Mouse (Mus musculus): ENCODE results near the gene Tomm22.
A peak's percentile ranks its signal among the peaks of the same experiment; 100 is the strongest.
"Not testable (repeated sequence)": the region's sequence is repeated elsewhere in the genome, so short reads cannot be mapped to it uniquely, and the experiment has no call there.

Tomm22 gene

DNA sequence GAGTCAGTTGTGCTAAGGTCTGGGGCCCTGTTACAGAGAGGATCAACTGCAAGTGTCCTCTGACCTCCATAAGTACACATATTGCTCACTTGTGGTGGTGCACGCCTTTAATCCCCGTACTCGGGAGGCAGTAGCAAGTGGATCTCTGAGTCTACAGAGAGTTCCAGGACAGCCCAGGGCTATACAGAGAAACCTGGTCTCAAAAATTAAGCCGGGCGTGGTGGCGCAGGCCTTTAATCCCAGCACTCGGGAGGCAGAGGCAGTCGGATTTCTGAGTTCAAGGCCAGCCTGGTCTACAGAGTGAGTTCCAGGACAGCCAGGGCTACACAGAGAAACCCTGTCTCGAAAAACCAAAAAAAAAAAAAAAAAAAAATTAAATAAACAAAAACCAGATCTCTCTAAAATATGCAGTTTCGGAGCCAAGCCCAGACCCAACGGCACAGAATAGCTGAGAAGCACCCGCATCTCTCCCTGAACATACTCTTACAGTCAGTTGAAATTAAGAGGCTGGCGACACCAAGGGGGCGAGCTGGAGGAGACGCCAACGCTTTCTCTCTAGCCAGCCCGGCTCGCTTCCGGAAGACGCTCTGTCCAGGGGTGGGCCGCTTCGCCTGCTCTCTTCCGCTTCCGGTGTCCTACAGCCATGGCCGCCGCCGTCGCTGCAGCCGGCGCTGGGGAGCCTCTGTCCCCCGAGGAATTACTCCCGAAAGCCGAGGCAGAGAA lies at the start of gene Tomm22:
Gene Tomm22, plus strand, starts transcription at position 613 of the 723 bp plus-strand sequence.
- DNase-seq, result peak; percentile 99

DNA sequence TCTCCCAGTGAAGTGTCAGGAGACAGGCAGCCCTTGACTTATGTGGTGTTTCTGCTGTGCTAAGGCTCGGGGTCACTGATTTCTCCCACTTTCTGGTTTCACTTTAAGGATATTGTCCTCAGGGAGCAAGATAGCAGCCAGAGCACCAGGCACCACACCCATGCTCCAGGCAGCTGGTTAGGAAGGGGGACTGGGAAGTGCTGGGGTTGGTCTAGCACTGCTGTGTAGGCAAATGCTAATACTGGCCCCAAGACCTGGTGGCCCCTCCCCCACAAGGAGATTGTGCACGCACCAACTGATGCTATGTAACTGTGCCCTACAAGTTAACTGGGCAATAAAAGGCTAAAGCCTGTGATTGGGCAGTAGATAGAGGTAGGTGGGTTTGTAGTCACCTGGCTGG lies 40.2 kb upstream of the Tomm22 start:
- no peak for DNase-seq

DNA sequence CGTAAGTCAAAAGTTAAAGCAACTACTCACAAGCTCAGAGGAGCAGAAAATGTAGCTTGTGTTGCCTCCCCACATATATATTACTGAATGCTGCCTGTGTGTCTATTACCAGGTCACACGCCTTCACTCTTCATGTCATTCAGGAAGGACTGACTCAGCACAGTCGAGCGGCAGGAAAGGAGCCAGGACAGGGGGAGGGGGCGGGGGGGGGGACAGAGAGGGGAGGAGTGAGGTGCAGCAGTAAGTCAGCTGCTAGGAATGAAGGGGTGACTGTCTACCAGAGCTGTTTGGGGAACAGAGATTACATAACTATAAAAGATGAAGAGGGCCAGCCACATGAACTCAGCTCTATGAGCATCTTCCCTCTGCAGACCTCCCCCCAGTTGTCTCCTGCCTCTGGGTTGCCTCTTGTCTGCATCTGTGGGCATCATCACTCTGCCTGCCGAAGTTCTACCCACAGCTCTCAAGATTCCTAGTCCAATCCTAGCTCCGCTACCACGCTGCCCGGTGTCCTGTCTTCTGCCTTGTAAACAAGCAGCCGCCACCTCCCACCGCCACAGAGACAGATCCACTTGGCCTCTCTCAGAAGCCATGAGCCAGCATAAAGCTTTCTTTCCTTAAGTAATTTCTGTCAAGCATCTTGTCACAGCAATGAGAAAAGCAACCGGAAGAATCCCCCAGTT lies 29.4 kb upstream of the Tomm22 start:
- no peak for DNase-seq

DNA sequence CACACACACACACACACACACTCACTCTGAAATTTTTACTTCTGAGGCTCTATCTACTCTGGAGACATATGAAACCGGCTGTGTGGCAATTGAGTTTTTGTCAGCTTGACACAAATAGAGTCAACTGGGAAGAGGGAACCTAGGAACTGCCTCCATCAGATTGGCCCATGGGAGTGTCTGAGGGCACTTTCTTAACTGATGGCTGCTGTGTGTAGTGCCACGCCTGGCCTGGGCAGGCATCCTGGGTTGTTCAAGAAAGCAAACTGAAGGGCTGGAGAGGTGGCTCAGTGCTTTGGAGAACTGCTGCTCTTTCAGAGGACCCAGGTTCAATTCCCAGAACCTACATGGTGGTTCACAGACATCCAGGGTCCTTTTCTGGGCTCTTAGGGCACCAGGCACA lies 25.2 kb upstream of the Tomm22 start:
- no peak for DNase-seq

DNA sequence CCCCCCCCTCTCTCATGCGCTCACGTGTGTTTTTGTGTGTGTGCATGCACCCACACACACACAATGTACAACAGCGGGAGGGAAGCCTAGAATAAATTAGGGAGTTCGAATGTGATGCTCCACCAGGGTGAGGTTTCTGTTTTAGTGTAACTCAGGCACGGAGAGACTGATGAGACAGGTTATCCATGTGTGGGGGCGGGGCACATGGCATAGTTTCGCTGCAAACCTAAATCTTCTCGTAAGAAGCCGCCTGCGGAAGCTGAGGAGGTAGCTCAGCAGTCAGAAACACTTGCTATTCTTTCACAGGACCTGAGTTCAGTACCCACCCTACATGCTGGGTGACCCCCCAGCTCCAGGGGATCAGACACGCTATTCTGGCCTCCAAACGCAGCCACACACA lies 22.5 kb upstream of the Tomm22 start:
- no peak for DNase-seq

DNA sequence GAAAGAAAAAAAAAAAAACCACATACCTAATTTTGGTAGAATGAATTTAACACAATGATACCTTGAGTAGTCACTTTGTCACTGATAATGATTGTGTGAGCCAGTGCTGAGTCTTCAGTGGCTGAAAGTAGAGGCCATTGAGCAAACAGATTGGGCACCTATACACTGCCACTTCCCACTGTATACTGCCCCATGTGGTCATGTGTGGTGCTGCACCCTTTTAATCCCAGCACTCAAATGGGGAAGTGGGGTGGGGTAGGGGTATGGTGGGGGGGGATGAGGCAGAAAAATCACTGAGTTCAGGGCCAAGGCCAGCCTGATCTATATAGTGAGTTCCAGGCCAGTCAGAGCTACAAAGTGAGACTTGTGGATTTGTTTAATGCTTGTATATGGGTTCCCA lies 20.1 kb upstream of the Tomm22 start:
- no peak for DNase-seq

DNA sequence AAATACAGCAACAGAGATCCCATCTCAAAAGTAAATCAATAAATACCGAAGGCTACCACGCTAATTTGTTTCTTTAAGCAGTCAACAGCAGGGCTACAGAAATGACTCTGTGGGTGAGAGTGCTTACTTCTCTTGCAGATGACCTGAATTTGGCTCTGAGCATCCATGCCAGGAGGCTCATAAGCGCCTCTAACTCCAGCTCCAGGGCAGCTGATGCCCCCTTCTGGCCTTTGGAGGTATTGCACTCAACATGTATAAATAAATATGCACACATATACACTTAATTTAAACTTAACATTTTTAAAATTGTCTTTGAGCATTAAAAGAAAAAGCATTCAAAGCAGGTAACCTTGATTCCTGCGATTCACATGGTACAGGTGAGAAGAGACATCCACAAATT lies 19.2 kb upstream of the Tomm22 start:
- DNase-seq, result no peak

DNA sequence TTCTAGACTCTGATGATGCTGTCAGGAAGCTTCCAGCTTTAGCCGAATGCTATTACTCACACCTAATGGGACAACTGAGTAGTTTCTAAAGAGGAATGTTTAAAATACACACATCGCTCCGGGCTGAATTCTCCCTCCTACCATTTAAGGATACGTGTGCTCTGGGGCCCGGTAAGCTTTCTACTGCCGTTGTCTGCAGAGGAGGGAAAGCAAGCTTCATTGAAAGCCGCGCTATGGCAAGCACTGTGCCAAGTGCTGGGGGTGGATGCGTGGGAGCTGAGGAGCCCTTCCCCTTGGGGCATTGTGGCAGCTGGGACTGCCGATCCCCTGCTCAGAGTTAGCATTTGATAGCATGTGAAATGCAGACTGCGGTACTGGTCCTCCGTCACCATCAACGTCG lies 14.2 kb upstream of the Tomm22 start:
- no peak for DNase-seq

DNA sequence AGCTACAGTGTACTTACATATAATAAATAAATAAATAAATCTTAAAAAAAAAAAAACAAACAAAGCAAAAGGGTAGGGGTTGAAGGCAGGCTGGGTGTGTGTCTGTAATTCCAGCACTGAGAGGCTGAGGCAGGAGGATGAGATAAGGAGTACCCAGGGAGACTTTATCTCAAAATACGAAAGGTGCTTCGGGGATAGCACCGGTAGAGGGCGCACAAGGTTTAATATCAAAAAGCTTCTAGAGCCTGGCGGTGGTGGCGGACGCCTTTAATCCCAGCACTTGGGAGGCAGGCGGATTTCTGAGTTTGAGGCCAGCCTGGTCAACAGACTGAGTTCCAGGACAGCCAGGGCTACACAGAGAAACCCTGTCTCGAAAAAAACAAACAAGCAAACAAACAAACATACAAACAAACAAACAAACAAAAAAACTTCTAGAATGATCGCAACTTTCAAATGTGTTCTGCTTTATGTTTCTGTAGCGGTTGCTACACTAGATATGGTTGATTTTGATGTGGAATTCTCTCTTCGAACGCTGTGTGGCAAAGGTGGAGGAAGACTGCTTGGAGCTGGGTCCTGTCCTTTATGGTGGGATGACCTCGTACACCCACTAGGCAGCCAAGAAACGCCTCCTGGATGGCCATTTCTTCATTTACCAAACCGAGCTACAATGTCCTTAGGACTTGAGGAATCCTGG lies 12.7 kb upstream of the Tomm22 start:
- peak; percentile 97 for DNase-seq

DNA sequence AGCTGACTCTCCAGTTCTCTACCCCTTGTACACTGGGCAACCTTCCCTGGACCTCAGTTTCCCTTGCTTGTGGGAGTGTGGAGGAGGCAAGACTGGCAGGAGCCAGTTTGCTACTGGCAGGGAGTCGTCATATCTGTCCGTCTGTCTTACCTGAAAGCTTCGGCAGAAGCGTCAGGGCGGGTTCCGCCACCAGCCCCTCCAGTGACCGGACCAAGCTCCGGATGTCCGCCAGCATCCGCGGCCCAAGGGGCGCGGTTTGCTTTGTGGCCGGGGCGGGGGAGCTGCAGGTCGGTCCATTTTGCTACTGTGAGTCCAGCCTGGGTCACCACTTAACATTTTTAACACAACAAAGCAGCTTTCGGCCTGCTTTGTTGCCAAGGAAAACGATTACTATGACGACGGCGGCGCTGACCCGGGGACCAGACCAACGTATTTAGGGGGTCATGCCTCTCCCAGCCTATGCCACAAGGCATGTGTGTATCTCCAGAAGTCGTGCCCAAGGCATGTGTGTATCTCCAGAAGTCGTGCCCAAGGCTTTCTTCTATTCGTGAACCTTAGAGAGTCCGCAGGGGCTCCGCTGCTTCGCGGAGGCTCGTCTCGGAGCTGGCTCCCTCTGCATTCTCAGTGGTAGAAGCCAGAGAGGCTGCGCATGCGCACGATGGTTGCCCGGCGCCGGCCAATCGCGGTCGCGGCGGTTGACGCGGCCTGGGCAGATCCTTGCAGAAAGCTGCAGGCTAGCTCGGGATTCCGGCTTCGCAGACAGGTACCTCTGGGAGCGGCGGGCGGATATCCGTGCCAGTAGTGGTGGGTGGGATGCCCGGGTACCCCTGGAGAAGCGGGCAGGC lies 11.9 kb upstream of the Tomm22 start, which contains the start of the genes Fam227a and Cby1:
Gene Fam227a, minus strand, starts transcription at position 426 of the 845 bp plus-strand sequence.
Gene Cby1, plus strand, starts transcription at position 669 of the 845 bp plus-strand sequence.
- peak; percentile 99 for DNase-seq

DNA sequence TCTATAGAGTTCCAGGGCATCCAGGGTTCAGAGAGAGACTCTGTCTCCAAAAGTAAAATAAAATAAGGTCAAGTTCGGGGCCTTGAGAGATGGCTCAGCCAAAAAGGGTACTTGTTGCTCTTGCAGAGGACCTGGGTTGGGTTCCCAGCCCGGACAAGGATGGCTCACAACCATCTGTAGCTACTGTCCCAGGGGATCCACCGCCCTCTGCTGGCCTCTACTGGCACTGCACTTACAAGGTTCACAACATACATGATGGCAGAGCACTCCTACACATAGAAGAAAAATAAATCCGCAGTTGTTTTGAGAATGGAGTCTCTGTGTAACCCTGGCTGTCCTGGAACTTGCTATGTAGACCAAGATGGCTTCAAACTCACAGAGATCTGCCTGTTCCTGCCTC lies 8.8 kb upstream of the Tomm22 start:
- DNase-seq, result peak; percentile 87

DNA sequence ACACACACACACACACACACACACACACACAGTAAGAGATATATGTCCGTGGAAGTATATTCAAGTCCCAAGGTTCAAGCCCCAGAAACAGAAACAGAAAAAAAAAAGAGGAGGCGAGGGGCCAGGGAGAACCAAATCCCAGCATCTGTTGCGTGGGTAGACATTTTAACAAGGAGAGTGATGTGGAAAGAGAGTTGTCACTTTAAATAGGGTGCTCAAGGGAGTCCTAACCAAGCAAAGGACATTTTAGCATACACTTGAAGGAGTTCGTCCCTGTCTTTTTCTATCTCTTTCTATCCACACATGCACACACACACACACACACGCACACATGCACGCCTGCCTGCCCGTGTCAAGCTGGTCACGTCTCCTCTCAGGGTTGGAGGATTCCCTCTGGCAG lies 6.0 kb upstream of the Tomm22 start:
- no peak for DNase-seq

DNA sequence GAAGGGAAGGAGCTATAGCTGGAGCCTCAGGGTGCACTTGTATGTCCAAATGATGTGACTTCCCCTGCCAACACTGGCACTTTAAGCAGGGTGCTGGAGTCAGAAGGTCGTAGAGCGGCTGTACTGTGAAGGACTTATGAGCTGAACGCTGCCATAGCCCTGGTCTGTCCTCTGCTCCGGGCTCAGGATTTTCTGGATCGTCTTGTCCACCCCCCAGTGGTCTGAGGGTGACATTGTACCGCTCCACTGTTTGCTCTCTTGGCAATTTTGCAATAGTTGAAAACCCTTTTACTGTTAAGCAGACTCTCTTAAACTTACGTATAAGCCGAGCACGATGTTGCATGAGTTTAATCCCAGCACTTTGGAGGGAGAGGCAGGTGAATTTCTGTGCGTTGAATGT lies 1.5 kb upstream of the Tomm22 start:
- no peak for DNase-seq

DNA sequence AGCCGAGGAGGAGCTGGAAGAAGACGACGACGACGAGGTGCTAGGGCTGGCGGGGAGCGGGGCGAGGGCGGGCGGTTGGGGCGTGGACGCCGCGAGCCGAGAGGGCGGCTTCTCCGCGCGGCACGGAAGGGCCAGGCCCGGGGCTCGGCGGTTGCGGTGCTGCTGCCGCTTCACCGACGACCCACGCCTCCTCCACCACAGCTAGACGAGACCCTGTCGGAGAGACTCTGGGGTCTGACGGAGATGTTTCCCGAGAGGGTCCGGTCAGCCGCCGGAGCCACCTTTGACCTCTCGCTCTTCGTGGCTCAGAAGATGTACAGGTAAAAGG lies 275 bp downstream of the Tomm22 start:
- DNase-seq, result no peak

DNA sequence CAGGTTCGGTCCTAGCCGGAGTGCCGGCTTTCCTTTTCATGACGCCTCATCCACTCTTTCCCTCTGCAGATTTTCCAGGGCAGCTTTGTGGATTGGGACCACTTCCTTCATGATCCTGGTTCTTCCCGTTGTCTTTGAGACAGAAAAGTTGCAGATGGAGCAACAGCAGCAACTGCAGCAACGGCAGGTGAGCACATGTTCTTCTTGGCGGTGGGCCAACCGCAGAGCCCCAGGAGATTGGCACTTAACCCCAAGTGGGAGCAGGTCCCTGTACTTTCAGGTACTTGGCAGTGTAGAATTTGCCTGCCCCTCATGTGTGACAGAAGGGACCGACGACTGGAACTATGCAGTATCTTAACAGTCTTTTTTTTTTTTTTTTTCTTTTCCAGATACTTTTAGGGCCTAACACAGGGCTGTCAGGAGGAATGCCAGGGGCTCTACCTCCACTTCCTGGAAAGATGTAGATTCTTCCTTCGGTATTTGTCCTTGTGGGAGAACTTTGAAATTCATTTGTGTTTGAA lies 1.2 kb downstream of the Tomm22 start:
- not testable (repeated sequence) for DNase-seq

DNA sequence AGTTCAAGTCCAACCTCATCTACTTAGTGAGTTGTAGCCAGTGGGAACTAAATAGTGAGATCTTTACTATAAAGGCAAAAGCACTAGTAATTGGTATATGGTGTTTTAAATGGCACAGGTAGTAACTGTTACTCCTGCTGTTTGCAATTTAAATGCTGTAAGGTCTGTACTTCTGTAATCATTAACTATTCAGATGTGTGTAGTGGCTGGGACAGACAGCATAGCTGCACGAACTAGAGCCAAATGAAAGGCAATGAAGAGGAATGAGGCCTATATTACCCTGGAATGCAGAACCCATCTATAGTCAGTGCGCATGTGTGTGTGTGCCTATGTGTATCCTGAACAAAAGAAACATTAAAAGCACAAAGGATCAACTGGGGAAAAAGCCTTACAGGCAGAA lies 7.3 kb downstream of the Tomm22 start:
- DNase-seq, result no peak

DNA sequence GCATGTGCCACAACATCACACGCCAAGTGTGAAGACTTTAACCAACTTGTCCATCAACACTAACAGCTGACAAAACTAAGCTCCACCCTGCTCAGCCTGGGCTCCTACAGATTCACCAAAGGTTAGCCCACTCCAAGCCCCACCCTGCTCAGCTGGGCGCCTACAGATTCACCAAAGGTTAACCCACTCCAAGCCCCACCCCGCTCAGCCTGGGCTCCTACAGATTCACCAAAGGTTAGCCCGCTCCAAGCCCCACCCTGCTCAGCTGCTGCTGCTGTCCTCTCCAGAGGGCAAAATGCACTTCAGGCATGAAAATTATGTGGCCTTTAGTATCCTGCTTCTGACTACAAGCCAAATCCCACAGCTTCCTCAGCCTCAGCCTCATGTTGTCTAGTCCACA lies 11.3 kb downstream of the Tomm22 start:
- DNase-seq, result no peak

DNA sequence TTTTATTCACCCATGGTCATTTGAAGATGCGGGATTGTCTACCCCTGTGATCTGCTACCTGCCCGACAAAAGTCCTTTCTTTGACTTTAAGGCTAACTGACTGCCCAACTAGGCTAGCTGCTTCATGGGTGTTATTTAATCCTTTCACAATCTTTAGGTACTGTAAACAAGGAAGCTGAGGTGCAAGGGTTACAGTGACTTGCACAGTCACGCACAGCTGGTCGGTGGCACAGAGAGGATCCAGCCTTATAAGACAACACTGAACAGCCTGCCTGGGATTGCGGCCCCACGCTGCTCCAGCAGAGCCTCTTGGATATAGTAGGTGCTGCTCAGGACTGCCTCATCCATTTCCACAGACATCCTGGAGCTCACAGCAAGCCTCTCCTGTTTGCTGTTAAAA lies 12.5 kb downstream of the Tomm22 start:
- no peak for DNase-seq

DNA sequence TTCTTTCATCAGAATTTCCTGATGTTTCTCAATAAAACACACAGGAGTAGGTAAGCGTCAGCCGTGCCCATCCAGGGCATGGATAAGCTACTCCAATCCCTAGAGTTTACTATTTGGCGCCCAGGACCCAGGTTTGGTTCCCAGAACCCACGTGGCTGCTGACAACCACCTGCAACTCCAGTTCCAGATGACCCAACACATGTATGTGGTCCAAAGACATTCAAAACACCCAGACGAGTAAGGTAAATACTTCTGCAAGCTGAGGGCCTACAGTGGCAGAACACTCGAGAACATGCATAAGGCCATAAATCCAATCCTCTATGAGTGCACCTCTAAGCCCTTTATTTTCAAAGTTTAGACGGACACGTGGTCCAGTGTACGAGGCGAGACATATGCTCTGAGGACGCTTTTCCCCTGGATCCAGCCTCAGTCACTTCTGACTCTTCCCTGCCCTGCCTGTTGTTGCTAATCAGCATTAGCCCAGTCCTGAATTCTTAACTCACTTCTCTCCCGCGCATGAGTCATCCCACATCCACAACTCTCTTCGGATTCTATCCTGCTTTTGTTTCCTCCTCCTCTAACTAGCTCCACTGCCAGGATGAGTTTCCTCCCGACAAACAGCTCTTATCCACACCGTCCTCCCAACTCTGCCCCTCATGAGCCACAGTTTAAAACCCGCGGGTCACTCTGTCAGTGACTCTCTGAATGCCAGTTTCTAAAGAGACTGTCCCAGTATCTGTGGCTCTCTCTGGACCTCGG lies 13.2 kb downstream of the Tomm22 start:
- peak; percentile 90 for DNase-seq

DNA sequence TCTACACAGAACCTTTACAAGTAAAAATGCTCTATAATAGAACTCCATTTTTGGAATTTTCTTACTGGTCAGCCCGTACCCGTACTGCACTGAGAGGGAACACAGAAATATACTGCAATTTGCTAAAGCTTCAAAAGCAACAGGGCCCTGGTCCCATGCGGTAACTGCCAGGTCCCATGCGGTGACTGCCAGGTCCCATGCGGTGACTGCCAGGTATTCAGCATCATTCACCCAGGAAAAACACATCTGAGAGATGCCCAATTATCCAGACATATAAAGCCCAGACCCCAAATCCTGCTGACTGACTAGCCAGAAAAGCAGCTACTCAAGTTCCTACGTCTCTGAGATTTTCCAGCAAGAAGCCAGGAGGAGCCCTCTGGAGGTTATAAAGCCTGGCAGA lies 14.0 kb downstream of the Tomm22 start:
- no peak for DNase-seq

DNA sequence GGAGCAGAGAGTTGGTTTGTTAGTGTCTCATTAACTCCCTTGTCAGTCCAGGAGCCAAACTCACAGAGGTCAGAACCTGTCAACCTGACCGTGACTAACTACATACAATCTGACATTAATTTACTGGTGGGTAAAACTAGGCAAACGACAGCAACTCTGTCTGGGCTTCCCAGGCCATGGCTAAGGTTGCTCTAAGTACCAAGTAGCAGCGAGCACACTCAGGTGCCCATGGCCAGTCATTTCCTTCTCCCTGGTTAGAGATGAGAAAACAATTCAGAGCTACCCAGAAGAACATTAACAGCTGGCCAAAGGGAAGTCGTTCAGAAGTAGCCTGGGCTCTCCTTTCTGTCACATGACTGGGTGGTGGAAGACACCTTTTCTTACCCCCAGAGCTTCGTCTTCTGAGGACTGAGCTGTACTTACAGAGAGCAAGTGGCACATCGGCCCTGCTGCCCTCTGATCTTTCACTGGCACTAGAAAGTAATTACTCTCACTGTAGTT lies 14.5 kb downstream of the Tomm22 start:
- DNase-seq, result no peak

Measured in heart, adult 11 months (tissue).